Comparison of ENCODE assay signal across 9 mouse cellular contexts in genomic region chr7:141474160-141474559, GRCm38 (mm10). TPM values are rescaled to one million over a fixed set of nuclear protein-coding genes. Genes with fewer than 3 reads are reported as not detected.
DNase-seq lines count a peak whose midpoint lies in the region; ATAC-seq and TF ChIP-seq lines count a peak whose summit lies in the region.
"Had no signal": no experiment of that assay in that cellular context is flagged by ENCODE, and none has a peak within 500 bp of the region (broad histone marks: within the 10 kb centered on the region; RNA-seq: fewer than 3 reads in every experiment).

No protein-coding gene starts in this region.

- WGBS in heart, embryonic 11.5 days (ENCODE audit: insufficient replicate concordance) = 9% methylated on average over 5 of the region's 5 CpGs
- WGBS in forebrain, postnatal 0 days = 9% methylated on average over 5 of the region's 5 CpGs
- whole genome bisulfite sequencing in liver, embryonic 16.5 days (ENCODE audit: insufficient replicate concordance) = 6% methylated on average over 5 of the region's 5 CpGs

- no peak for ATAC-seq in heart, embryonic 11.5 days (replicated peaks; ENCODE audit: insufficient number of reproducible peaks, low FRiP score, low TSS enrichment)
- no peak for ATAC-seq in forebrain, postnatal 0 days
- ATAC-seq in liver, embryonic 16.5 days (ENCODE audit: low read depth) = no peak

- H3K9ac ChIP-seq in heart, embryonic 11.5 days (ENCODE audit: low read depth, low read length) = peak overlapping the region; percentile 97
- peak overlapping the region; percentile 92 for H3K9ac ChIP-seq in ES-Bruce4 (ENCODE audit: low read depth, poor library complexity, severe bottlenecking)
- peak overlapping the region; percentile 91 for H3K9ac ChIP-seq in forebrain, postnatal 0 days
- peak overlapping the region; percentile 87 for H3K9ac ChIP-seq in liver, embryonic 16.5 days (ENCODE audit: low read depth, low read length)

- no peak overlapping the region for H3K27ac ChIP-seq in heart, embryonic 11.5 days (ENCODE audit: low read depth, low read length)
- no peak overlapping the region for H3K27ac ChIP-seq in ES-Bruce4 (ENCODE audit: insufficient read depth, low read length)
- H3K27ac ChIP-seq in forebrain, postnatal 0 days (ENCODE audit: low read depth, low read length) = no peak overlapping the region
- H3K27ac ChIP-seq in liver, embryonic 16.5 days (ENCODE audit: low read length) = no peak overlapping the region

- H3K36me3 ChIP-seq in heart, embryonic 11.5 days (ENCODE audit: control insufficient read depth, insufficient read depth, low read length) = peaks cover 22% of the 10 kb centered on the region
- peaks cover 22% of the 10 kb centered on the region for H3K36me3 ChIP-seq in ES-Bruce4 (ENCODE audit: control insufficient read depth, insufficient read depth, low read length, poor library complexity, severe bottlenecking)
- H3K36me3 ChIP-seq in forebrain, postnatal 0 days (ENCODE audit: insufficient read depth) = peaks cover 23% of the 10 kb centered on the region
- H3K36me3 ChIP-seq in liver, embryonic 16.5 days (ENCODE audit: control insufficient read depth, insufficient read depth) = peaks cover 12% of the 10 kb centered on the region

- H3K27me3 ChIP-seq in heart, embryonic 11.5 days (ENCODE audit: control insufficient read depth, insufficient read depth, low read length) = no peaks in the 10 kb centered on the region
- no peaks in the 10 kb centered on the region for H3K27me3 ChIP-seq in ES-Bruce4 (ENCODE audit: control insufficient read depth, insufficient read depth, low read length, poor library complexity, severe bottlenecking)
- H3K27me3 ChIP-seq in forebrain, postnatal 0 days (ENCODE audit: insufficient read depth, low read length) = no peaks in the 10 kb centered on the region
- no peaks in the 10 kb centered on the region for H3K27me3 ChIP-seq in liver, embryonic 16.5 days (ENCODE audit: control insufficient read depth, insufficient read depth, low read depth, low read length)

- TF ChIP-seq CTCF in ES-Bruce4 (IDR thresholded peaks at IDR 0.05; ENCODE audit: low read depth, low read length) = no peak
- no peak for TF ChIP-seq CTCF in forebrain, postnatal 0 days (IDR thresholded peaks at IDR 0.05; ENCODE audit: low read depth)

- TF ChIP-seq EP300 in ES-Bruce4 (IDR thresholded peaks at IDR 0.05; ENCODE audit: insufficient read depth, low read depth, low read length) = no peak

- H3K4me3 ChIP-seq in heart, embryonic 11.5 days (ENCODE audit: low read depth, low read length) = peak overlapping the region; percentile 85
- H3K4me3 ChIP-seq in ES-Bruce4 (ENCODE audit: low read depth, low read length) = peak overlapping the region; percentile 98
- peak overlapping the region; percentile 69 for H3K4me3 ChIP-seq in forebrain, postnatal 0 days (ENCODE audit: low read depth, low read length)
- peak overlapping the region; percentile 84 for H3K4me3 ChIP-seq in liver, embryonic 16.5 days (ENCODE audit: low read depth, low read length)

- DNase-seq in heart, postnatal 14 days = no peak
- DNase-seq in forebrain, postnatal 0 days = no peak
- DNase-seq in right cerebral cortex, postnatal 36 days (ENCODE audit: low spot score in 2 of 2) = no peak
- DNase-seq in frontal cortex, adult 2 months (ENCODE audit: extremely low spot score in 1 of 2, low spot score in 1 of 2) = no peak
- DNase-seq in gastrocnemius, postnatal 36 days = no peak
- DNase-seq: cerebellum, postnatal 14 days had no signal

- peaks cover 44% of the 10 kb centered on the region for H3K4me1 ChIP-seq in heart, embryonic 11.5 days (ENCODE audit: control insufficient read depth, insufficient read depth, low read length)
- H3K4me1 ChIP-seq in ES-Bruce4 (ENCODE audit: control insufficient read depth, insufficient read depth, low read length) = no peaks in the 10 kb centered on the region
- H3K4me1 ChIP-seq in forebrain, postnatal 0 days (ENCODE audit: insufficient read depth) = peaks cover 12% of the 10 kb centered on the region
- peaks cover 50% of the 10 kb centered on the region for H3K4me1 ChIP-seq in liver, embryonic 16.5 days (ENCODE audit: control insufficient read depth, low read depth, low read length)

- H3K4me2 ChIP-seq in heart, embryonic 11.5 days = peak overlapping the region; percentile 97
- H3K4me2 ChIP-seq in forebrain, postnatal 0 days (ENCODE audit: low read depth) = peak overlapping the region; percentile 71
- peak overlapping the region; percentile 99 for H3K4me2 ChIP-seq in liver, embryonic 16.5 days (ENCODE audit: low read depth, low read length)

- no peak for TF ChIP-seq POLR2A in ES-Bruce4 (IDR thresholded peaks at IDR 0.05; ENCODE audit: insufficient read depth, low read length)

- no peaks in the 10 kb centered on the region for H3K9me3 ChIP-seq in heart, embryonic 11.5 days (replicated peaks; ENCODE audit: control insufficient read depth, low read length)
- H3K9me3 ChIP-seq in ES-Bruce4 (replicated peaks; ENCODE audit: control insufficient read depth, insufficient read depth, low read length, poor library complexity, severe bottlenecking) = no peaks in the 10 kb centered on the region
- H3K9me3 ChIP-seq in forebrain, postnatal 0 days (ENCODE audit: low read length) = no peaks in the 10 kb centered on the region
- H3K9me3 ChIP-seq in liver, embryonic 16.5 days (replicated peaks; ENCODE audit: control insufficient read depth, low read length) = no peaks in the 10 kb centered on the region

- intact Hi-C loops in heart, postnatal 14 days (cut with DNase I) = no loop called here
- intact Hi-C loops in gastrocnemius, postnatal 36 days (cut with DNase I) = no loop called here

RNA-seq across cellular contexts. Expression of gene Polr2l, which starts 0.8 kb away (rescaled TPM):
- polyA plus RNA-seq in heart, embryonic 11.5 days (2014; fragmentation: Nextera tagmentation; extraction: Ambion mirVana) = 71.5 and 72.9 TPM in 2 replicates
- total RNA-seq in heart, postnatal 14 days (2021) = 10 to 100 TPM; 69.8 to 71.4 TPM
- 12.1 and 15.3 TPM in 2 replicates for polyA plus RNA-seq in ES-Bruce4 (2011; ENCODE audit: insufficient read depth, insufficient read length, low read depth, missing spikeins)
- 21.1 and 24.6 TPM in 2 replicates for total RNA-seq in forebrain, postnatal 0 days (2014; rRNA removed)
- polyA plus RNA-seq in forebrain, postnatal 0 days (2015; fragmentation: Nextera tagmentation; extraction: Ambion mirVana) = 73.2 and 74.8 TPM in 2 replicates
- polyA plus RNA-seq in liver, embryonic 16.5 days (2015; fragmentation: Nextera tagmentation; extraction: Ambion mirVana) = 36.4 and 39.2 TPM in 2 replicates
- 41.5 and 47.6 TPM in 2 replicates for polyA plus RNA-seq in frontal cortex, adult 2 months (2012; rRNA removed)
- total RNA-seq in gastrocnemius, postnatal 36 days (2021) = 10 to 100 TPM; 53.1 to 58.7 TPM

RNA-seq across cellular contexts. Expression of gene Tspan4, which starts 0.9 kb away (rescaled TPM):
- 58.9 and 69.1 TPM in 2 replicates for polyA plus RNA-seq in heart, embryonic 11.5 days (2014; fragmentation: Nextera tagmentation; extraction: Ambion mirVana)
- 10 to 100 TPM; 24.0 to 31.2 TPM for total RNA-seq in heart, postnatal 14 days (2021)
- 37.4 and 39.9 TPM in 2 replicates for polyA plus RNA-seq in ES-Bruce4 (2011; ENCODE audit: insufficient read depth, insufficient read length, low read depth, missing spikeins)
- 52.5 and 79.6 TPM in 2 replicates for total RNA-seq in forebrain, postnatal 0 days (2014; rRNA removed)
- polyA plus RNA-seq in forebrain, postnatal 0 days (2015; fragmentation: Nextera tagmentation; extraction: Ambion mirVana) = 54.9 and 57.9 TPM in 2 replicates
- 46.1 and 47.2 TPM in 2 replicates for polyA plus RNA-seq in liver, embryonic 16.5 days (2015; fragmentation: Nextera tagmentation; extraction: Ambion mirVana)
- polyA plus RNA-seq in frontal cortex, adult 2 months (2012; rRNA removed) = 38.7 and 40.9 TPM in 2 replicates
- total RNA-seq in gastrocnemius, postnatal 36 days (2021) = 10 to 100 TPM in 1 of 2 experiments, 1 to 10 TPM in 1; 7.2 to 14.1 TPM

RNA-seq across cellular contexts. Expression of gene Cd151, which starts 7.0 kb away (rescaled TPM):
- 61.3 and 101 TPM in 2 replicates for polyA plus RNA-seq in heart, embryonic 11.5 days (2014; fragmentation: Nextera tagmentation; extraction: Ambion mirVana)
- 100 to 1,000 TPM; 258 to 268 TPM for total RNA-seq in heart, postnatal 14 days (2021)
- polyA plus RNA-seq in ES-Bruce4 (2011; ENCODE audit: insufficient read depth, insufficient read length, low read depth, missing spikeins) = 99.0 and 107 TPM in 2 replicates
- 55.8 and 62.4 TPM in 2 replicates for total RNA-seq in forebrain, postnatal 0 days (2014; rRNA removed)
- 12.4 and 18.7 TPM in 2 replicates for polyA plus RNA-seq in forebrain, postnatal 0 days (2015; fragmentation: Nextera tagmentation; extraction: Ambion mirVana)
- polyA plus RNA-seq in liver, embryonic 16.5 days (2015; fragmentation: Nextera tagmentation; extraction: Ambion mirVana) = 5.3 and 6.9 TPM in 2 replicates
- 61.0 and 61.7 TPM in 2 replicates for polyA plus RNA-seq in frontal cortex, adult 2 months (2012; rRNA removed)
- total RNA-seq in gastrocnemius, postnatal 36 days (2021) = 10 to 100 TPM; 65.6 to 83.2 TPM

RNA-seq across cellular contexts. Expression of gene Cracr2b, which starts 13.3 kb away (rescaled TPM):
- polyA plus RNA-seq in heart, embryonic 11.5 days (2014; fragmentation: Nextera tagmentation; extraction: Ambion mirVana) = 11.5 and 14.3 TPM in 2 replicates
- total RNA-seq in heart, postnatal 14 days (2021) = 10 to 100 TPM; 25.2 to 27.9 TPM
- 13.5 and 14.0 TPM in 2 replicates for polyA plus RNA-seq in ES-Bruce4 (2011; ENCODE audit: insufficient read depth, insufficient read length, low read depth, missing spikeins)
- 4.5 and 7.2 TPM in 2 replicates for total RNA-seq in forebrain, postnatal 0 days (2014; rRNA removed)
- polyA plus RNA-seq in forebrain, postnatal 0 days (2015; fragmentation: Nextera tagmentation; extraction: Ambion mirVana) = 5.2 and 6.7 TPM in 2 replicates
- polyA plus RNA-seq in liver, embryonic 16.5 days (2015; fragmentation: Nextera tagmentation; extraction: Ambion mirVana) = 3.7 and 4.8 TPM in 2 replicates
- polyA plus RNA-seq in frontal cortex, adult 2 months (2012; rRNA removed) = 5.1 and 8.7 TPM in 2 replicates
- 1 to 10 TPM; 6.3 to 7.4 TPM for total RNA-seq in gastrocnemius, postnatal 36 days (2021)

RNA-seq across cellular contexts. Expression of gene Pnpla2, which starts 19.2 kb away (rescaled TPM):
- 28.7 and 35.3 TPM in 2 replicates for polyA plus RNA-seq in heart, embryonic 11.5 days (2014; fragmentation: Nextera tagmentation; extraction: Ambion mirVana)
- 100 to 1,000 TPM; 351 to 430 TPM for total RNA-seq in heart, postnatal 14 days (2021)
- polyA plus RNA-seq in ES-Bruce4 (2011; ENCODE audit: insufficient read depth, insufficient read length, low read depth, missing spikeins) = 33.3 and 43.5 TPM in 2 replicates
- total RNA-seq in forebrain, postnatal 0 days (2014; rRNA removed) = 6.2 and 7.7 TPM in 2 replicates
- 18.3 and 22.4 TPM in 2 replicates for polyA plus RNA-seq in forebrain, postnatal 0 days (2015; fragmentation: Nextera tagmentation; extraction: Ambion mirVana)
- polyA plus RNA-seq in liver, embryonic 16.5 days (2015; fragmentation: Nextera tagmentation; extraction: Ambion mirVana) = 14.9 and 15.5 TPM in 2 replicates
- polyA plus RNA-seq in frontal cortex, adult 2 months (2012; rRNA removed) = 27.5 and 29.8 TPM in 2 replicates
- total RNA-seq in gastrocnemius, postnatal 36 days (2021) = 100 to 1,000 TPM; 306 to 361 TPM
